Mouse (Mus musculus): ENCODE measurements around the gene Il21.

GRCm38 (mm10) chr3:37205226-37205800 is 27.1 kb downstream of the Il21 start:
- no peak for TF ChIP-seq CTCF (IDR thresholded peaks at IDR 0.05; ENCODE audit: low read depth, low read length)
- no peak for TF ChIP-seq POLR2A (IDR thresholded peaks at IDR 0.05; ENCODE audit: extremely low read depth, insufficient read depth, low read length)
